Mouse (Mus musculus): ENCODE measurements at regions not wholly inside any gene's neighbourhood (a gene's known extent, or its start where the extent isn't known, plus 50 kb on each side); places are given as distances from the start of the nearest gene placed in this dataset.
A peak's percentile ranks its signal among the peaks of the same experiment; 100 is the strongest.

GRCm38 (mm10) chr4:45695239-45695638, 103.6 kb upstream of the Aldh1b1 start:
- H3K4me1 ChIP-seq (ENCODE audit: insufficient read depth, low read length), result 0 out of 2 replicates have a peak, but pooled peaks cover 1% of the 10 kb centered on the region
- H3K4me2 ChIP-seq (ENCODE audit: low read depth, low read length, poor library complexity, severe bottlenecking), result no peak overlapping the region
- H3K4me3 ChIP-seq (ENCODE audit: low read depth, low read length), result no peak overlapping the region
- WGBS, result 48% methylated on average over 1 of the region's 1 CpGs
- TF ChIP-seq CTCF (IDR thresholded peaks at IDR 0.05), result no peak
- no peaks in the 10 kb centered on the region; the same call in 1 of the 2 replicates for H3K27me3 ChIP-seq (ENCODE audit: insufficient read depth, low read length)
- DNase-seq (ENCODE audit: low spot score) (no peak), ATAC-seq (ENCODE audit: low FRiP score) (no peak)
- no peaks in the 10 kb centered on the region for H3K36me3 ChIP-seq (ENCODE audit: insufficient read depth, low read length)
- peaks cover 3% of the 10 kb centered on the region; the same call in 1 of the 2 replicates for H3K9me3 ChIP-seq (ENCODE audit: low read length)
- H3K27ac ChIP-seq (ENCODE audit: low read depth, low read length), result no peak overlapping the region
- no peak overlapping the region for H3K9ac ChIP-seq (replicated peaks; ENCODE audit: low read length, poor library complexity, severe bottlenecking)

- Histone ChIP-seq H3K9me3 (ENCODE audit: low read length) (peaks cover 3% of the 10 kb centered on the region; the same call in 1 of the 2 replicates), H3K4me1 (ENCODE audit: insufficient read depth, low read length) (0 out of 2 replicates have a peak, but pooled peaks cover 5% of the 10 kb centered on the region), H3K27me3 (ENCODE audit: insufficient read depth, low read length) (no peaks in the 10 kb centered on the region), H3K36me3 (ENCODE audit: insufficient read depth, low read length) (no peaks in the 10 kb centered on the region), H3K27ac (ENCODE audit: low read depth, low read length) (peak overlapping the region; percentile 26; the same call in 1 of the 2 replicates), H3K4me2 (ENCODE audit: low read depth, low read length, poor library complexity, severe bottlenecking) (no peak overlapping the region), H3K4me3 (ENCODE audit: low read depth, low read length) (no peak overlapping the region), H3K9ac (replicated peaks; ENCODE audit: low read length, poor library complexity, severe bottlenecking) (no peak overlapping the region)
- DNase-seq (ENCODE audit: low spot score) (peak; percentile 67), ATAC-seq (ENCODE audit: low FRiP score) (peak; percentile 69)
- TF ChIP-seq CTCF (IDR thresholded peaks at IDR 0.05), result no peak
- 43% methylated on average over 12 of the region's 12 CpGs for WGBS
Measured at GRCm38 (mm10) chr4:45689991-45690916, 108.6 kb upstream of the Aldh1b1 start.

DNA sequence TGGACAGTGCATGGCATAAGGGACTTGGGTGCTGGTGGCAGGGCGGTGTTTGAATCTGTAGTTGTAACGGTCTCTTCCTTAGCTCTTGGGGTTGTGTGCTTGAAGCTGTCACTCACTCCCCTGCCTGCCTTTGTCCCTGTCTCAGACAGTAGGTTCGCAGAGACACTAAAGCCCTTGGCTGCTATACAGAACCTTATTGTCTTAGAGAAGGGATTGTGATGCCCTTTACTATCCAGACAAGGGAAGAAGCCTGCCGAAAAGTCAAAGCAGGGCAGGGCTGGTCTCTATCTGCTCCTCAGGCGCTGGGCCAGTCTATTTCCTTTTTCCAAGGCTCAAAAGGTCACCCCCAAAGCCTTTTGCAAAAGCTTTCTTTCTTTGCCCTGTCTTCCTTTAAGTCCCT, 109.2 kb upstream of the Aldh1b1 start:
- WGBS, result 23% methylated on average over 5 of the region's 5 CpGs
- H3K4me2 ChIP-seq (ENCODE audit: low read depth, low read length, poor library complexity, severe bottlenecking), result no peak overlapping the region

DNA sequence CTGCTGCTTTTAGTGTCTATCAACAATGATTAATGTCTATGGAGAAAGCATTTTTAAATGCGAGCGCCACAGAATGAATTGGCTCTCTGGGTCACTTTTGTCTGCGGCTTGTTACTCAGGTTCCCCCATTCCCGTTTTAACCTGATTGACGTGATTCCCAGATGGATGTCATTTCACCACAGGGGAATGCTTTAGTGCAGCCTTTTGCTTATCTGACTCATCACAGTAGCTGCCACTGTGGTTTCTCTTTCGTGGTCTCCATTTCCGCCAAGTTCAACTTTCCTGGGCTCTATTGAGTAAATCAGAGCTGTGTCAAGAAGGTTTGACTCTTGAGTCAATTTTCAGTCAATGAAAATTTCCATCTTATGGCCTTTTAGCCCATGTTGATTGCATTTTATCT, 110.6 kb upstream of the Aldh1b1 start:
- Histone ChIP-seq H3K27me3 (ENCODE audit: insufficient read depth, low read length) (no peaks in the 10 kb centered on the region), H3K4me3 (ENCODE audit: low read depth, low read length) (no peak overlapping the region), H3K4me1 (ENCODE audit: insufficient read depth, low read length) (0 out of 2 replicates have a peak, but pooled peaks cover 5% of the 10 kb centered on the region), H3K36me3 (ENCODE audit: insufficient read depth, low read length) (no peaks in the 10 kb centered on the region), H3K4me2 (ENCODE audit: low read depth, low read length, poor library complexity, severe bottlenecking) (no peak overlapping the region), H3K27ac (ENCODE audit: low read depth, low read length) (no peak overlapping the region), H3K9me3 (ENCODE audit: low read length) (peaks cover 3% of the 10 kb centered on the region; the same call in 1 of the 2 replicates), H3K9ac (replicated peaks; ENCODE audit: low read length, poor library complexity, severe bottlenecking) (no peak overlapping the region)
- 81% methylated on average over 7 of the region's 7 CpGs for WGBS
- no peak for TF ChIP-seq CTCF (IDR thresholded peaks at IDR 0.05)
- DNase-seq (ENCODE audit: low spot score) (no peak), ATAC-seq (ENCODE audit: low FRiP score) (no peak)

More for the DNA sequence above, 109.2 kb upstream of the Aldh1b1 start:
- Histone ChIP-seq H3K4me1 (ENCODE audit: insufficient read depth, low read length) (0 out of 2 replicates have a peak, but pooled peaks cover 5% of the 10 kb centered on the region), H3K9me3 (ENCODE audit: low read length) (peaks cover 3% of the 10 kb centered on the region; the same call in 1 of the 2 replicates), H3K36me3 (ENCODE audit: insufficient read depth, low read length) (no peaks in the 10 kb centered on the region), H3K27ac (ENCODE audit: low read depth, low read length) (no peak overlapping the region), H3K27me3 (ENCODE audit: insufficient read depth, low read length) (no peaks in the 10 kb centered on the region), H3K4me3 (ENCODE audit: low read depth, low read length) (no peak overlapping the region), H3K9ac (replicated peaks; ENCODE audit: low read length, poor library complexity, severe bottlenecking) (no peak overlapping the region)
- TF ChIP-seq CTCF (IDR thresholded peaks at IDR 0.05), result no peak
- DNase-seq (ENCODE audit: low spot score), result no peak
- 0 out of 2 replicates have a peak, but pooled peaks have one; percentile 10 for ATAC-seq (ENCODE audit: low FRiP score)

DNA sequence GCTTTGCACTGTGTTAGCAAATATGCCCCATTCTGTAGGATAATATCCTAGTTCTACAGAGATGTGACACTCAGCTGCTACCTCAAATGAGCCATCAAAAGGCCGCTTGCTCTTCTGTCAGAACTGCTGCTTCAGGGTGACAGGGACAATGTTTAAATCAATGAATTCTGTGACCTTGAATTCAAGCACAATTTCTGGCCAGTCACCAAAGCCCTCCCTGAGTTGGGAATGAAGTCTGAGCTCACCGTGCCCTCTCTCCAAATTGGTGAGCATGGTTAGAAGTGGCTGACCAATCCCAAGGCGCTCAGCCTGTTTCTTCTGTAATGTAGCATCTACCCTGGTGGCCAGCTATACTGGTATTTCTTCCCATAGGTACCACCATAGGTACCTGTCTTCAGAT, 113.8 kb upstream of the Aldh1b1 start:
- Histone ChIP-seq H3K27ac (ENCODE audit: low read depth, low read length) (no peak overlapping the region), H3K9ac (replicated peaks; ENCODE audit: low read length, poor library complexity, severe bottlenecking) (no peak overlapping the region), H3K9me3 (ENCODE audit: low read length) (no peaks in the 10 kb centered on the region), H3K4me2 (ENCODE audit: low read depth, low read length, poor library complexity, severe bottlenecking) (no peak overlapping the region), H3K4me3 (ENCODE audit: low read depth, low read length) (no peak overlapping the region), H3K27me3 (ENCODE audit: insufficient read depth, low read length) (no peaks in the 10 kb centered on the region), H3K36me3 (ENCODE audit: insufficient read depth, low read length) (no peaks in the 10 kb centered on the region), H3K4me1 (ENCODE audit: insufficient read depth, low read length) (0 out of 2 replicates have a peak, but pooled peaks cover 1% of the 10 kb centered on the region)
- TF ChIP-seq CTCF (IDR thresholded peaks at IDR 0.05), result no peak
- 89% methylated on average over 3 of the region's 3 CpGs for WGBS
- no peak for DNase-seq (ENCODE audit: low spot score)
- ATAC-seq (ENCODE audit: low FRiP score), result no peak

- no peaks in the 10 kb centered on the region for H3K9me3 ChIP-seq (ENCODE audit: low read length)
- H3K27ac ChIP-seq (ENCODE audit: low read depth, low read length), result no peak overlapping the region
- H3K9ac ChIP-seq (replicated peaks; ENCODE audit: low read length, poor library complexity, severe bottlenecking), result no peak overlapping the region
- ATAC-seq (ENCODE audit: low FRiP score), result no peak
- H3K27me3 ChIP-seq (ENCODE audit: insufficient read depth, low read length), result no peaks in the 10 kb centered on the region
- DNase-seq (ENCODE audit: low spot score), result no peak
- no peaks in the 10 kb centered on the region for H3K4me1 ChIP-seq (ENCODE audit: insufficient read depth, low read length)
- no peaks in the 10 kb centered on the region for H3K36me3 ChIP-seq (ENCODE audit: insufficient read depth, low read length)
- H3K4me3 ChIP-seq (ENCODE audit: low read depth, low read length), result no peak overlapping the region
- no peak for TF ChIP-seq CTCF (IDR thresholded peaks at IDR 0.05)
- no peak overlapping the region for H3K4me2 ChIP-seq (ENCODE audit: low read depth, low read length, poor library complexity, severe bottlenecking)
- WGBS, result 94% methylated on average over 3 of the region's 3 CpGs
Measured at GRCm38 (mm10) chr4:45683205-45683604, 115.6 kb upstream of the Aldh1b1 start.

All from midbrain, postnatal 0 days (tissue).